Mouse (Mus musculus): ENCODE measurements around the gene Bach1. TPM values are rescaled to one million over a fixed set of nuclear protein-coding genes. Genes with fewer than 3 reads are reported as not detected.

The Bach1 gene
- polyA plus RNA-seq, 1 experiment from 2014 or later: 19.6 TPM

DNA sequence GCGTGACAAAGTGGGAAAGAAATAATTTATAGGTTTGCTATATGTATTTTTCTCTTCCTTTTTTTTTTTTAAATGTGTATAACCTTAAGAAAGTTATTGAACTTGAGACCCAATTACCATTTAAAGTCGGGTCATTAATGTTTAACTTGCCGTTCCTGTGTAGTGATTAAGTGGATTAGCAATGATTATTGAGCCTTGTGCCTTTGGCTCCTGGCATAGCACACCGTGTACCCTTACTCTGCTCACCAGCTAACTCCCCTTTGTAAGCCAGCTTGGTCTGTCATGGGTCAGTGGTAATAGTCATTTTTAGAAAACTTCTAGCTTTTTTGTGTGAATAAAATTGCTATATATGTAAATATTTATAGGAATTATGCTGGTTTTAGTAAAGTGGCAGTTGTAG is 73.2 kb downstream of the Bach1 start:
- Histone ChIP-seq H3K4me1 (ENCODE audit: control insufficient read depth, insufficient read depth, low read length) (no peaks in the 10 kb centered on the region), H3K4me2 (replicated peaks; ENCODE audit: low read depth, low read length) (no peak overlapping the region), H3K4me3 (ENCODE audit: low read length) (no peak overlapping the region), H3K9me3 (ENCODE audit: control insufficient read depth, low read length) (no peaks in the 10 kb centered on the region), H3K36me3 (ENCODE audit: control insufficient read depth, insufficient read depth, low read length) (no peaks in the 10 kb centered on the region), H3K27me3 (ENCODE audit: control insufficient read depth, insufficient read depth, low read length) (no peaks in the 10 kb centered on the region), H3K27ac (ENCODE audit: low read depth, low read length) (no peak overlapping the region; the same call in 1 of the 2 replicates), H3K9ac (ENCODE audit: low read depth, low read length) (no peak overlapping the region)
- 64% methylated on average over 4 of the region's 4 CpGs for WGBS
- no peak for ATAC-seq (ENCODE audit: low FRiP score, low TSS enrichment)

GRCm38 (mm10) chr16:87774398-87774797 is 75.7 kb downstream of the Bach1 start:
- 73% methylated on average over 3 of the region's 3 CpGs for WGBS

DNA sequence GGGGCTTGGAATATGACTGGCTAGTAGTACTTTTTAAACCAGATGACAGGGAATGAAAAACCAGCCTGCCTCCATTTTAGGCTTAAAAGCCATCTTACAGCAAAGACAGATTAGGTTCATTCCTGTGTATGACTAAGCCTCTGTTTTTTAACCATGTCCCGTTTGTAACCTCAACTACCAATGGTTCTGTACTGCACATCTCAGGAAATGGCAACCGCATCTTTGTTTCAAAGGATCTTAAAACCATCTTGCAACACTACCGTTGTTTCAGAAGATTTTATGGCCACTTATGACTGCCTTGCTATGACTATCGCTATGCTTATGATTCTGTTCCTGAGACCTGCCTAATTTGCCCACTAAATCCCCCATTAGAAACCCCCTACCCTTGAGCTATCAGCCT is 78.6 kb downstream of the Bach1 start:
- Histone ChIP-seq H3K27me3 (ENCODE audit: control insufficient read depth, insufficient read depth, low read length) (no peaks in the 10 kb centered on the region), H3K27ac (ENCODE audit: low read depth, low read length) (no peak overlapping the region), H3K4me1 (ENCODE audit: control insufficient read depth, insufficient read depth, low read length) (0 out of 2 replicates have a peak, but pooled peaks cover 5% of the 10 kb centered on the region), H3K9ac (ENCODE audit: low read depth, low read length) (no peak overlapping the region), H3K4me3 (ENCODE audit: low read length) (no peak overlapping the region), H3K9me3 (ENCODE audit: control insufficient read depth, low read length) (no peaks in the 10 kb centered on the region), H3K36me3 (ENCODE audit: control insufficient read depth, insufficient read depth, low read length) (no peaks in the 10 kb centered on the region), H3K4me2 (replicated peaks; ENCODE audit: low read depth, low read length) (no peak overlapping the region)
- ATAC-seq (ENCODE audit: low FRiP score, low TSS enrichment): no peak
- 96% methylated on average over 4 of the region's 4 CpGs for WGBS

More at GRCm38 (mm10) chr16:87774398-87774797, 75.7 kb downstream of the Bach1 start:
- Histone ChIP-seq H3K36me3 (ENCODE audit: control insufficient read depth, insufficient read depth, low read length) (no peaks in the 10 kb centered on the region), H3K9ac (ENCODE audit: low read depth, low read length) (no peak overlapping the region), H3K27me3 (ENCODE audit: control insufficient read depth, insufficient read depth, low read length) (no peaks in the 10 kb centered on the region), H3K4me2 (replicated peaks; ENCODE audit: low read depth, low read length) (no peak overlapping the region), H3K4me3 (ENCODE audit: low read length) (no peak overlapping the region), H3K9me3 (ENCODE audit: control insufficient read depth, low read length) (no peaks in the 10 kb centered on the region), H3K27ac (ENCODE audit: low read depth, low read length) (no peak overlapping the region), H3K4me1 (ENCODE audit: control insufficient read depth, insufficient read depth, low read length) (no peaks in the 10 kb centered on the region)
- ATAC-seq (ENCODE audit: low FRiP score, low TSS enrichment): no peak

GRCm38 (mm10) chr16:87781637-87782036 is 82.9 kb downstream of the Bach1 start:
- H3K4me1 ChIP-seq (ENCODE audit: control insufficient read depth, insufficient read depth, low read length): peaks cover 18% of the 10 kb centered on the region
- no peaks in the 10 kb centered on the region for H3K9me3 ChIP-seq (ENCODE audit: control insufficient read depth, low read length)
- no peaks in the 10 kb centered on the region for H3K27me3 ChIP-seq (ENCODE audit: control insufficient read depth, insufficient read depth, low read length)
- ATAC-seq (ENCODE audit: low FRiP score, low TSS enrichment): peak; percentile 34; the same call in 1 of the 2 replicates
- no peak overlapping the region for H3K4me2 ChIP-seq (replicated peaks; ENCODE audit: low read depth, low read length)
- 38% methylated on average over 7 of the region's 7 CpGs for WGBS
- H3K9ac ChIP-seq (ENCODE audit: low read depth, low read length): no peak overlapping the region
- H3K36me3 ChIP-seq (ENCODE audit: control insufficient read depth, insufficient read depth, low read length): no peaks in the 10 kb centered on the region
- no peak overlapping the region for H3K4me3 ChIP-seq (ENCODE audit: low read length)
- H3K27ac ChIP-seq (ENCODE audit: low read depth, low read length): no peak overlapping the region

Other genes with a start within 250 kb of the Bach1 start
- gene Usp16, start 244.2 kb upstream of the Bach1 start, polyA plus RNA-seq (2014; fragmentation: Nextera tagmentation; extraction: Ambion mirVana): 46.2 and 48.2 TPM in 2 replicates
- 499 and 541 TPM in 2 replicates for gene Cct8, start 203.1 kb upstream of the Bach1 start, polyA plus RNA-seq (2014; fragmentation: Nextera tagmentation; extraction: Ambion mirVana)
- 0.69 and 1.4 TPM in 2 replicates for gene Map3k7cl, start 145.6 kb upstream of the Bach1 start, polyA plus RNA-seq (2014; fragmentation: Nextera tagmentation; extraction: Ambion mirVana)

All from kidney, embryonic 14.5 days (tissue).